Mouse (Mus musculus): ENCODE data around the gene Chst11.

DNA sequence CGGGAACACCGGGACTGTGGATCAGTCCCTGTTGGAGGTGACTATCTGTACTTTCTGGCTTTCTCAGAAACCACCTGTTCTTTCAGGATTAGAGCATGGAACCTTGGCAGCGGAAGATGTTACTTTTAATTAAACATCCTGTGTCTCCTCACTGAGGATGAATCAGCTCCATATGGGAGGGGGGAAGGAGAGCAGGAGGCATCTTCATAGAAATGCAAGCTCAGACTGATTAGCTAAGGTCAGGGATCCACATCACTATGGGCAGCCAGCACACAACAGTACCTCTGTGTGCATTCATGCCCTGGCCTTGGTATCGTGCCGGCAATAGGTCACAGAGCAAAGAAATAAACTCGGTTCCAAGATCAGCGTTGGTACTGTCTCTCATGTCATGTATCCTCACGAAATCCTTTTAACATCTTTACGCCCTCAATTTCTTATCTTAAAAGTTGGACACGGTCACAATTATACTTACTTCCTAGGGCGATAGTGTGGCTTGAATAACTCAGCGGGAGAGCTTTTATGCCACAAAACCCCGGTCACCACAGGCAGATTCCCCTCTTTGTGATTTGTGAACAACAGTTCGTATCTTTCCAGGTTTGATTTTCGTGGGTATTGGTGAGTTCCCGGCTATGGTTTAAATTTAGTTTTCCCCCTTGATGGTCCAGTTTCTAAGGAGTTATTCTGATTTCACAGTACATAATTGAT, 148.7 kb downstream of the Chst11 start:
- no peak for TF ChIP-seq POLR2A (IDR thresholded peaks at IDR 0.05; ENCODE audit: borderline replicate concordance, insufficient read depth, low read length)
- no peak for TF ChIP-seq CTCF (IDR thresholded peaks at IDR 0.05; ENCODE audit: borderline replicate concordance, insufficient read depth, low read depth, low read length)
